Mouse (Mus musculus): Measurements from ENCODE around the gene Myo7a. TPM values are rescaled to one million over a fixed set of nuclear protein-coding genes. Genes with fewer than 3 reads are reported as not detected.

The Myo7a gene
- total RNA-seq, 1 experiment from 2014 or later = 7.4 TPM

DNA sequence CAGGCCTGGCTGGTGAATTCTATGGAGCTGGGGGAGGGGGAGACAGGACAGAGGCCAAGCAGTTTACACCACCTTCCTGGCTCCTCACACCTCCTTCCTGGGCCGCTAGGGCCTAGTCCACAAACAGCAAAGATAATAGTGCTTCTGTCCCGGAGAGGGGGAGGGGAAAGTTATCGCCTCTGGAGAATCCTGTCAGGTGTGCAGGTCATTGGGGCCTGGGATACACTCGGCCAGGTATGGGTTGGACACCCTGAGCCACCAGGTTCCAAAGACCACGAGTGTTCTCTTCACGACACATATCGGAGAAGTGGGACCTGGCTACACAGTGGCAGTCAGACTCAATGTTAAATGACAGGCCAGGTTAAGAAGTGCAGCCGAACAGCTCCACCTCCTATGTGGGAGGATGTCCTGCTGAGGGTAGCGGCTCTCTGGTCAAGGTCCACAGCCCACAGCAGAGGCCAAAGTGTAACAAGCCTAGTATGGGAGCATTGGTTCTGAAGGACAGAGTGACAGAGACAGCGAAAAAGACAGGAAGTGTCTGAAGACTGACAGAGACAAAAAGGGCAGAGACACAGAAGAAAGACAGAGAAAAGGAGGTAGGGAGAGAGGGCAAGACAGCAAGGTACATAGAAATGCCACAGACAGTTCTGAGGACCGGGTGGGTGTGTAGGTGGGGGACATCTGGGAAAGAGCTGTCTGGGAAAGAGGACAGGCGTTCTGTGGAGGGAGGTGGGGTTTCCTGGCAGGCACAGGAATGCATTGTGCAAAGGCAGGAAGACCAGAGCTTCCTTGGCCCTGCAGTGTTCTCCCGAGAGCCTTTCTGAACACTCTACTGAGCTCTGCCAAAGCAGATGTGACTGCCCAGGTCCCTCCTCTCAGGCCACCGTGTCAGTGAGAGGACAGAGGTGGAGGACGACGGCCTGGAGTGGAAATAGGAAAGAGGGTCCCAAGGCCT is 14.6 kb downstream of the Myo7a start:
- no peak for ATAC-seq (replicated peaks; ENCODE audit: low read depth, poor library complexity, severe bottlenecking)

DNA sequence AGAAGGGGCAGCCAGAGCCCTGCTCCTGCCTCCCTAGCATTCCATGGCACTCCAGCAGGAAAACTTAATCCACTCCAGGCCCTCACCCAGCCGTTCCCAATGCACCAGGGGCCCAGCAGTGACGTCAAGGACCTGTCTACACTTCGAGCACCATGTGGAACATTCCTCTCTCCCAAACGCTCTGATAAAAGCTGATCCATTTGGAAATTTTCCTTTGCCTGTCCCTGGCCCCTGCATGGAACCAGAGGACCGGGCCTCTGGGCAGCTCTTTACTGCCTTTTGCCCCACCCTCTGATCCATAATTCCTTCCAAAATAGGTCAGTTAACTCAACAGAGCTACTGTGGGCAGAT is 15.4 kb downstream of the Myo7a start:
- ATAC-seq (replicated peaks; ENCODE audit: low read depth, poor library complexity, severe bottlenecking) = no peak

DNA sequence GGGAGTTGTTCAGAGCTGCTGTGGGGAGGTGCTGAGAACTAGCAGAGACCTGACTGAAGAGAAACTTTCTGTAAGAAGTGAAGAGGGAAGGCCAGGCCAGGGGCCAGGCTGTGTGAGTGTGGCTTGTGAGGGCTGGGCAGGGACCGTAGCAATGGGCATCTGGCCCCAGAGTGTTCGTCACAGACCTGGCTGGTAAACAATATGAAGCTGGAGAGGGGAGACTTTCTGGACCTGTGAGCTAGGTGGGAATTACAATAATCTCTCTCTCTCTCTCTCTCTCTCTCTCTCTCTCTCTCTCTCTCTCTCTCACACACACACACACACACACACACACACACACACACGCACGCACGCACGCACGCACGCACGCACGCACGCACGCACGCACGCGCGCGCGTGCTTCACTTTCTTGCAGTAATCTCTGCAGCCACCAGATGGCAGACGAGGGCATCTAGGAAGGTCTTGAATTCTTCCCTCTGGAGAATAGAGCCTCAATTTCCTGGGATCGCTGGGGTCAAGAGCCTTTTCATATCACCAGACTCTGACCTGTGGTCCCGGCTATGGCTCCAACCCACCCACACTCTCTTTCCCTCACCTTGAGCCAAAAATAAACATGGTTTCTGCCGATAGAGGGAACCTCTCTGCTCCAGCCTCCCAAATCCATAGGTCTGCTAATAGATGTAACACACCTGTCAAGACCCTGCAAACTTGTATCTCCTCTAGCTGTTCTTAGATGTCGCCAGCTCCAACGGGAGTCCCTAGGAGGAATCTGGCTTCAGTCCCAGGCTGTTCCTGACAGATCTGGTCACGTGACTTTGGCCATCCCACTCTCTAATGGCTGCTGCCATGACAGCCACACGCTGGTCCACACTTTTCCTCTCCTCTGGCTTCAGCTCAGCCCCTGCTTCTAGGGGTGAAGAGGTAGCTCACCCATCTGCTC is 16.1 kb downstream of the Myo7a start:
- ATAC-seq (replicated peaks; ENCODE audit: low read depth, poor library complexity, severe bottlenecking) = peak; percentile 87

GRCm38 (mm10) chr7:98102488-98102887 is 16.8 kb downstream of the Myo7a start:
- no peak for ATAC-seq (replicated peaks; ENCODE audit: low read depth, poor library complexity, severe bottlenecking)

- ATAC-seq (replicated peaks; ENCODE audit: low read depth, poor library complexity, severe bottlenecking) = no peak
Observed at GRCm38 (mm10) chr7:98097557-98097956, 21.8 kb downstream of the Myo7a start.

DNA sequence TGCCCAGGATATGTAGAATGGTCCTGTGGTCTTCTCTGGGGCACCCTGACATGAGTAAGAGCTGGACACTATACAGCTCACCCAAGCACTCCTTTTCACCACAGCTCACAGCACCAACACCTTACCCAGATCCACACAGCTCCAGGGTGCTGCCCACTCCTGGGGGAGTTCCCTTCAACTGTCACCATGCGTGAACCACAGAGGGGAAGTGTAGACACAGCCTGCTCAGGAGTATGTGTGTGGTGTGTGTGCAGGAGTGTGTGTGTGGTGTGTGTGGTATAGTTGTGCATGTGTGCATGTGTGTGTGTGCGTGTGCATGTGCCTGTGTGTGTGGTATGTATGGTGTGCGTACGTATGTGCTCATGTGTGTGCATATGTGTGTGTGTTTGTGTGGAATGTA is 23.5 kb downstream of the Myo7a start:
- ATAC-seq (replicated peaks; ENCODE audit: low read depth, poor library complexity, severe bottlenecking) = peak; percentile 63

- ATAC-seq (replicated peaks; ENCODE audit: low read depth, poor library complexity, severe bottlenecking) = peak; percentile 50; the same call in 1 of the 2 replicates
Observed at GRCm38 (mm10) chr7:98086346-98086745, 33.0 kb downstream of the Myo7a start.

GRCm38 (mm10) chr7:98085314-98085713 is 34.0 kb downstream of the Myo7a start:
- ATAC-seq (replicated peaks; ENCODE audit: low read depth, poor library complexity, severe bottlenecking) = peak; percentile 45

GRCm38 (mm10) chr7:98084541-98085293 is 34.6 kb downstream of the Myo7a start:
- peak; percentile 35 for ATAC-seq (replicated peaks; ENCODE audit: low read depth, poor library complexity, severe bottlenecking)

DNA sequence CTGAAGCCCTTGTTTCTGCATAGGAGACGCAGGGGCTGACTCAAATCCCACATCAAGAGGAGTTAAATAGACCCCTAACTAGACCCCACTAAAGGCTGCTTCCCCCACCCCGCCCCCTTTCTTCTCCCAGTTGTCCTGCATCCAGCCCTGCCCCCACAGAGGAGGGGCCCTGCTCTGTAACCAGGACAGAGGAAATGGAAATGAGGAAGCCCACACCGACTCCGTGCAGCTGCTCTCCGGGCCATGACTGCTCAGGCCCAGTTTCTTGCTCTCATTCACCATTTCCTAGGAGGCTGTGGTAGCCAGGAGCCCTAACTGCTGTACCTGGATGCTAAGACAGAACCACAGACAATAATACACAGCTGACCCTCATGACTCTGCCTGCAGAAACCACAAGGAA is 36.9 kb downstream of the Myo7a start:
- ATAC-seq (replicated peaks; ENCODE audit: low read depth, poor library complexity, severe bottlenecking) = peak; percentile 54

DNA sequence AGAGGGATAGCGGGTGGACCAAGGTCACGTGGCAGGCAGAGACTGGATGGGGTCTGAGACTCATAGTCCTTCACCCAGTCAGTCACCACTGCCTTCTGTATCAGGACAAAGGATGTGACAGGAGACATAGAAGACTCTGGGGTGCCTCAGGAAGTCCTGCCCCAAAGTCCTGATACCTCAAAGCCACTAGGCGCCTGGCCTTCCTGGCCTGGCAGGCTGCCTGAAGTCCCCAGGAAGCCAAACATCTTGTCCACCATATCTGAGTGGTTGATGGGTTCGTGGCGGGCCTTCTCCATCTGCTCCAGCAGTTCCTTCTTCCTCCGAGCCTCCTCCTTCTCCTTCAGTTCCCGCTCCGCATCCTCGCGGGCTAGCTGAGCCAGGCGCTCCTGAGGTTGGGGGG is 41.9 kb downstream of the Myo7a start:
- ATAC-seq (replicated peaks; ENCODE audit: low read depth, poor library complexity, severe bottlenecking) = peak; percentile 20

DNA sequence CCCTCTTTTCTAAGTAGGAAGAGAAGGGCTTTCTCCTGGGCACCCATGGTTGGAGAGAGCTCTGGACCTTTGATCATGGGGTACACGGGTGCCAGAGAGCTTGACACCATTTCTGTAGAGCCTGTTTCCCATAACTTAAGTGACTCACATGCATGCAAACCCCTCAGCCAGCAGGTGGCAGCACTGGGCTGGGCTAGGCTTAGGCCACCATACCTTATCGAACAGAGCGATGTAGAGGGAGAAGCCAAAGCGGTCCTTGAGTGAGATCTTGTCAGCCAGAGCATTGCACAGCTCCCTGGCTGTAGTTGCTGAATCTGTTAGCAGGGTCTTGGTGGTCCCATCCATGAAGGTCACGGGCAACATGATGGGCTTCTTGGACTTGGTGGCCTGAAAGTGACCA is 47.7 kb downstream of the Myo7a start:
- peak; percentile 90 for ATAC-seq (replicated peaks; ENCODE audit: low read depth, poor library complexity, severe bottlenecking)

GRCm38 (mm10) chr7:98066229-98066628 is 53.1 kb downstream of the Myo7a start:
- no peak for ATAC-seq (replicated peaks; ENCODE audit: low read depth, poor library complexity, severe bottlenecking)

DNA sequence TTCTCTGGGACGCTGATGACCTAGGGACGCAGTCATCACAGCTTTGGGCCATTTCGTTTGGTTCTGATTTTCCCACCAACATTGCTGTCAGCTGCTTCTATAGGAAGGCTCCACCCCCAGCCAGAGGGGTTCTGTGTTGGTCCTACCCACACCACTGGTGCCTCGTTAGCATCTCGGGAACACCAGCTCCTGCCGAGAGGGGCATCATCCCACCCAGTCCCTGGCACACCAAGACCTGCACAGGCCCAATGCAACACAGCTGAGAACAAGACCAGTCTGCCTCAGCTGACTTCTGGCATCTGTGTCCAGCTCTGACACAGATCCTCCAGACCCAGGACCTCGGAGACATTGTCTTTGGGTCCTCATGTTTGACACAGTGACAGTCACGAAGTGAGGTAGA is 64.4 kb downstream of the Myo7a start:
- ATAC-seq (replicated peaks; ENCODE audit: low read depth, poor library complexity, severe bottlenecking) = no peak

GRCm38 (mm10) chr7:98054461-98054860 is 64.9 kb downstream of the Myo7a start:
- ATAC-seq (replicated peaks; ENCODE audit: low read depth, poor library complexity, severe bottlenecking) = no peak

- ATAC-seq (replicated peaks; ENCODE audit: low read depth, poor library complexity, severe bottlenecking) = peak; percentile 75
Observed at GRCm38 (mm10) chr7:98051980-98052379, 67.3 kb downstream of the Myo7a start.

GRCm38 (mm10) chr7:98048101-98048824 is 71.1 kb downstream of the Myo7a start:
- ATAC-seq (replicated peaks; ENCODE audit: low read depth, poor library complexity, severe bottlenecking) = no peak

DNA sequence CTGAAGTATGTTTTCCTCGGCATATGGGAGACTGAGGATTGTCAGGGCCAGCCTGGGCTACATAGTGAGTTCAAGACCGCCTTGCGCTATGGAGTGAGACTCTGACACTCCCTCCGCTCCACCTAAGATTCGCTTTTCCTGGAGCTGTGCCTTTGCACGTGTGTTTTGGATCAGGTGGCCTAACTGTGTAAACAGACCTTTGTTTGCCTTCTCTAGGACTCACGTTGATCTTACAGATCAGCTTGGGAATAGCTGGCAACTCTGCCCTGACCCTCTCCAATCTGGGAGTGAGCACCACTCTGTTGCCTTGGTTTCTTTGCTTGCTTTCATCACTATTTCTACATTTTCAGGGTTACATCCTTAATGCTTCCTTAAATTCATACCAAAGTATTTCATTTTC is 116.7 kb downstream of the Myo7a start:
- no peak for ATAC-seq (replicated peaks; ENCODE audit: low read depth, poor library complexity, severe bottlenecking)

All from common myeloid progenitor, adult 5-6 weeks (primary cell).